Mouse (Mus musculus) erythroblast, embryonic 14.5 days (primary cell): ENCODE measurements around the gene Atp9a.

Experiments
- GATA1 ChIP-seq: IDR thresholded peaks from 2 replicates; pipeline ENCODE4 v1.6.1; 2012; ENCODE audit warnings: low read length, inconsistent platforms, mixed read lengths
- TAL1 ChIP-seq: IDR thresholded peaks from 3 replicates; pipeline ENCODE4 v1.6.1; 2012; ENCODE audit warnings: low read length, inconsistent platforms, mixed read lengths

DNA sequence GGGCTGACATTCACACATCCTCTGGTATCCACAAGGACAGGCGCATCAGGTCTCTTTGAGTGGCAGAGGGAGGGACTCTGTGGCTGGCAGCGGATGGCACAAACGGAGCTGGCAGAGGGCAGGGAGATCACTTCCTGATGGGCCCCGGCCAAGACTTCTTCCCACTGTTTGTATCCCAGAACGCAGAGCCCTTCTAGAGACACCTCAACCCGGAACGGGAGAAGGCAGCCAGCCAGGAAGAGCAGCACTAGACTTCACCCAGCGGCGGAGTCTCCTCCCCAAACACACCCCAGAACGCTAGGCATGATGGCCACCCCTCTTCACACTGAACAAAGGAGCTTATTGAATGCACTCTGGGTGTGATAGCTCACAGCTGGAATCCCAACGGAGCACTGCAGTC, 8.2 kb downstream of the Atp9a start:
- TF ChIP-seq TAL1 (no peak), GATA1 (no peak)
